Mouse (Mus musculus) neural tube, embryonic 11.5 days (tissue): ENCODE data around the gene Pex13. TPM values are rescaled to one million over a fixed set of nuclear protein-coding genes. Genes with fewer than 3 reads are reported as not detected.

Experiments used
- ATAC-seq: fragments of 200-750 bp; cut with Nextera tagmentation; 2 replicates; pipeline ENCODE4 v1.8.0; 2017; ENCODE audit warnings: moderate number of reproducible peaks, mild to moderate bottlenecking, moderate TSS enrichment, moderate library complexity; ENCODE audit not compliant: insufficient read depth, low FRiP score, low TSS enrichment
- DNase-seq: peaks from one replicate; pipeline ENCODE4 v3.0.0-alpha.2; 2015; ENCODE audit warnings: low spot score
- H3K27ac ChIP-seq: fragments of 300-500 bp; sonication (generic); 2 replicates; pipeline ENCODE4 v1.5.1; 2014; ENCODE audit warnings: low read depth, mild to moderate bottlenecking, low read length
- H3K27me3 ChIP-seq: fragments of 300-500 bp; sonication (generic); 2 replicates; pipeline ENCODE4 v1.6.1; 2014; ENCODE audit warnings: mild to moderate bottlenecking, low read length, mixed read lengths; ENCODE audit not compliant: control insufficient read depth, insufficient read depth
- H3K36me3 ChIP-seq: fragments of 300-500 bp; sonication (generic); 2 replicates; pipeline ENCODE4 v1.6.1; 2014; ENCODE audit warnings: mild to moderate bottlenecking, low read length, moderate library complexity, mixed read lengths; ENCODE audit not compliant: control insufficient read depth, insufficient read depth
- H3K4me1 ChIP-seq: fragments of 300-500 bp; sonication (generic); 2 replicates; pipeline ENCODE4 v1.6.1; 2014; ENCODE audit warnings: low read length, mixed read lengths; ENCODE audit not compliant: control insufficient read depth, insufficient read depth
- H3K4me2 ChIP-seq: fragments of 300-500 bp; sonication (generic); 2 replicates; pipeline ENCODE4 v1.6.1; 2014; ENCODE audit warnings: low read depth, mild to moderate bottlenecking, moderate library complexity
- H3K4me3 ChIP-seq: fragments of 300-500 bp; sonication (generic); 2 replicates; pipeline ENCODE4 v1.5.1; 2014; ENCODE audit warnings: low read depth, low read length
- H3K9ac ChIP-seq: fragments of 300-500 bp; sonication (generic); 2 replicates; pipeline ENCODE4 v1.6.1; 2014; ENCODE audit warnings: mild to moderate bottlenecking, low read length
- H3K9me3 ChIP-seq: fragments of 300-500 bp; sonication (generic); 2 replicates; pipeline ENCODE4 v1.6.1; 2016; ENCODE audit warnings: low read length; ENCODE audit not compliant: control insufficient read depth
- WGBS: fragments of 180-500 bp; shearing (Covaris S2); extraction: QIAGEN DNeasy Blood & Tissue Kit; methylation state at CpG from one replicate; pipeline ENCODE4 v1.1.7; 2014; 5-methylcytosine and 5-hydroxymethylcytosine counted together
- polyA plus RNA-seq: library from polyadenylated mRNA; unstranded; fragments of >200 nt; fragmentation: Nextera tagmentation; extraction: Ambion mirVana; gene quantifications from 2 replicates; pipeline ENCODE4 v1.2.1, GENCODE M21; 2014

The Pex13 gene
- 37.6 and 46.5 TPM in 2 replicates for polyA plus RNA-seq

- WGBS, result under 1% methylated on average over 44 of the region's 49 CpGs
- H3K27ac ChIP-seq, result peak within 1 kb of the TSS; percentile 83
- no peaks in the 10 kb centered on the region for H3K9me3 ChIP-seq
- DNase-seq (peak; percentile 99), ATAC-seq (peak; percentile 98)
- H3K27me3 ChIP-seq, result no peaks in the 10 kb centered on the region
- no peaks in the 10 kb centered on the region for H3K4me1 ChIP-seq
- peak within 1 kb of the TSS; percentile 87 for H3K4me3 ChIP-seq
- H3K9ac ChIP-seq, result peak within 1 kb of the TSS; percentile 71
- no peaks in the 10 kb centered on the region for H3K36me3 ChIP-seq
- peak within 1 kb of the TSS; percentile 59 for H3K4me2 ChIP-seq
Observed at GRCm38 (mm10) chr11:23665798-23666501, at the start of gene Pex13. Pex13 (minus strand) TSS chr11:23665959.

DNA sequence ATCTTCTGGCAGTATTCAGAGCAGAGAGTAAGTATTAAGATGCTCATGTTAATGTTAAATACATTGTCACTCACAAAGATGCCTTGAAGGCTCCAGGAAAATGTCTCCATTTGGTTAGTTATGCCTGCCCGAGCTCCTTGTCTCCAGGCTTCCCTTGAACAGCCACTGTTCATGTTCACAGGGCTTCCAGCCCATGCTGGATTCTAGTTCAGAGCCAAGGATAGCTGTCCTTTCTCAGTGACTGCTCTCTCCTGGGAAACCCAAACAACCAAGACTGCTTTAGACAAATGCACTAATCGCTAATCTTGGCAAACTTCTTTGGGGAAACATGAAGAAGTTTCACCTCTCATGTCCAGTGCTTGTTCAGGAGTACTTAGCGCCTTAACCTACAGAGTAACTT, 46.5 kb upstream of the Pex13 start:
- no peak for DNase-seq
- 93% methylated on average over 3 of the region's 3 CpGs for WGBS
- Histone ChIP-seq H3K4me1 (no peaks in the 10 kb centered on the region), H3K27me3 (no peaks in the 10 kb centered on the region), H3K9me3 (no peaks in the 10 kb centered on the region), H3K4me2 (no peak overlapping the region), H3K4me3 (no peak overlapping the region), H3K27ac (no peak overlapping the region), H3K36me3 (peaks cover 16% of the 10 kb centered on the region), H3K9ac (no peak overlapping the region)
- no peak for ATAC-seq

DNA sequence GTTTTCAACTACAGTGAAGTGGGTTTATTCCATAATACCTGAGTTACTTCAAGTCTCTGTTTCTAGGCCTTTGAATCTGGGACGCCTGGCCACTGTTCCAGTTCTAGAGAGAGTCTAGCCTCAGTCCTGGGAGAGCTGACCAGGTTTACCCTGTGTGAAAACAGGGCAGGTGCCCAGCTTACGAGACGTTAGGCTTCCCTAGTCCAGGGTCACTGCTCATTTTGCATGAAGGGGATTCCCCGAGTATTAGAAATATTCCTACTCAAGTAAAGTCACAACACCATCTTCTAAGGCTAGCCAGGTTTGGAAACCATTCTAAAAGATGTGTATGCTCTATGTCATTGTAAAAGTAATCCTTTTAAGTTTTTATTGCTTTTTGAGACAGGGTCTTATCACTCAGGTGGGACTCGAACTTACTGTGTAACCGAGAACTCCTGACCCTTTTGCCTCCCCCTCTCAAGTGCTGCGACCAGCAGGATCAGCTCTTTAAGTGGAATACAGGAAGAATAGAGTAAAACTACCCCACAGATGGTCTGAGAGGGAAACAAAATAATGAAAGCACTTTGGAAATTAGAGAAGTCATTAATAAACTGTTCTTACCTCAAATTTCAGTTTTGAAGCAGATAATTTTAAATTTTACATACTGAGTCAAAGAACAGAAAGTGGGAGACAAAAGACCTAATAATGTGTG, 39.0 kb upstream of the Pex13 start:
- Histone ChIP-seq H3K36me3 (peaks cover 5% of the 10 kb centered on the region; the same call in 1 of the 2 replicates), H3K4me2 (no peak overlapping the region), H3K9me3 (no peaks in the 10 kb centered on the region), H3K27ac (no peak overlapping the region), H3K27me3 (no peaks in the 10 kb centered on the region), H3K9ac (no peak overlapping the region), H3K4me1 (no peaks in the 10 kb centered on the region), H3K4me3 (no peak overlapping the region)
- ATAC-seq, result no peak
- 90% methylated on average over 7 of the region's 7 CpGs for WGBS
- DNase-seq, result no peak

DNA sequence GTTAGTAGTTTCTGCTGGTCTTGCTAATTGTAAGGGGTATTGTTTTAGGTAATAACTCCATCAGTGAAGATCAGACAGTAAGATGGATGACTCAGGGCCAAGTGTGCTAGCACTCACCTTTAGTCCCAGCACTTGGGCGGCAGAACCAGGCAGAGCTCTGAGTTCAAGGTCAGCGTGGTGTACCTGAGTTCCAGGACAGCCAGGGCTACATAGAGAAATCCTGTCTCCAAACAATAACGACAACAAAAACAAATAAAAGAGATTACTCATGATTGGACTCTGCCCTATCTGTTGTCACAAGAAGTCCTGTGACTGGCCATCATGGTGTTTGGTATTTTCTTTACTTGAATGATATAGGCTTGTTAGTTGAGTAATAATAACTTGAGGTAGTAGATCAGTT, 36.1 kb upstream of the Pex13 start:
- Histone ChIP-seq H3K4me1 (no peaks in the 10 kb centered on the region), H3K9me3 (no peaks in the 10 kb centered on the region), H3K36me3 (no peaks in the 10 kb centered on the region), H3K4me3 (no peak overlapping the region), H3K4me2 (no peak overlapping the region), H3K27me3 (no peaks in the 10 kb centered on the region), H3K27ac (no peak overlapping the region), H3K9ac (no peak overlapping the region)
- no peak for ATAC-seq
- DNase-seq, result no peak
- WGBS, result 95% methylated on average over 3 of the region's 3 CpGs

DNA sequence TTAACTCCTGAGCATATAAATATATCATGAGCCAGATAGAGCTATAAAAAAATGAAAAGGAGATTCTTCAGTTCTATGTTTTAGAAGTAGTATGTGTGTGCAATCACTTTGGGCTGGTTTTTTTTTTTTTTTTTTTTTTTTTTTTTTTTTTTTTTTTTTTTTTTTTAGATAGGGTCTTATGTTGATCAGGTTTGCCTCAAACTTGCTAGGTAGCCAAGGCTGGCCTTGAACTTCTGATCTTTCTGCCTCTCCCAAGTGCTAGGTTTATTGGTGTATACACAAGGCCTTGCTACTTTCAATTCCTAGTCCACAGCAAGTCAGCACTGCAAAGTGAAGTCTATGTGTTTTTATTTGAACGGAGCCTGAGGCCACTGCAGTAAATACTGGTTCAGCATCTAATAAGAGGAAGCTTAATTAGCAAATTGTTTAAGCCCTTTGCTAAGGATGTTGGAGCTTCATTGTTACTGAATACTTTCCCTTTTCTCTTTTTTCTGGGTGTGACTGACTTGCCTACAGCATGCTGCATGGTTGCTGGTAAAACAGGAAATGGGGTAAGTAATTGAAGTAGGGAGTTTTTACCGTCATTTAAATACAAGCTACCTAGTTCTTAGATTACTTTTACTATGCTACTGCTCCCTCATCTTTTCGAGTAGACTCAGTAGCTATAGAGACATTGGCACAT, 33.8 kb upstream of the Pex13 start:
- Histone ChIP-seq H3K4me2 (no peak overlapping the region), H3K4me1 (no peaks in the 10 kb centered on the region), H3K9ac (no peak overlapping the region), H3K36me3 (no peaks in the 10 kb centered on the region), H3K27me3 (no peaks in the 10 kb centered on the region), H3K27ac (no peak overlapping the region), H3K4me3 (no peak overlapping the region), H3K9me3 (no peaks in the 10 kb centered on the region)
- ATAC-seq, result no peak
- 88% methylated on average over 3 of the region's 3 CpGs for WGBS
- no peak for DNase-seq

DNA sequence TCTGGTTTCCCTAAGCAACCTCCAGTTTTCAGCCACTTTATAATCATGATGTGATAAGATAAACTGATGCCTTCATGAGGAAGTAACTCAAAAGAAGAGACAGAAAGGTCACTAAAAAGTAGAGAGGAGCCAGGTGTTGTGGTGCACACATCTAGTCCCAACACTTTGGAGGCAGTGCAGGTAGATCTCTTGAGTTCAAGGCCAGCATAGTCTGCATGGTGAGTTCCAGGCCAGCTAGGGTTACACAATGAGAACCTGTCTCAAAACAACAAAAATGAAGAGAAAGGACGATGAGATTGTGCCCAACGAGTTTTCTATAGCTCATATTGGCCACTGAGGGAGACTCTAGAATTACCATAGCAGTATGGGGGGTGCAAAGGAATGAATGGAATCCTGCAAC, 32.8 kb upstream of the Pex13 start:
- 72% methylated on average over 2 of the region's 2 CpGs for WGBS
- no peak for ATAC-seq
- no peak for DNase-seq
- Histone ChIP-seq H3K9me3 (no peaks in the 10 kb centered on the region), H3K4me3 (no peak overlapping the region), H3K36me3 (no peaks in the 10 kb centered on the region), H3K27ac (no peak overlapping the region), H3K4me1 (no peaks in the 10 kb centered on the region), H3K27me3 (no peaks in the 10 kb centered on the region), H3K9ac (no peak overlapping the region), H3K4me2 (no peak overlapping the region)

DNA sequence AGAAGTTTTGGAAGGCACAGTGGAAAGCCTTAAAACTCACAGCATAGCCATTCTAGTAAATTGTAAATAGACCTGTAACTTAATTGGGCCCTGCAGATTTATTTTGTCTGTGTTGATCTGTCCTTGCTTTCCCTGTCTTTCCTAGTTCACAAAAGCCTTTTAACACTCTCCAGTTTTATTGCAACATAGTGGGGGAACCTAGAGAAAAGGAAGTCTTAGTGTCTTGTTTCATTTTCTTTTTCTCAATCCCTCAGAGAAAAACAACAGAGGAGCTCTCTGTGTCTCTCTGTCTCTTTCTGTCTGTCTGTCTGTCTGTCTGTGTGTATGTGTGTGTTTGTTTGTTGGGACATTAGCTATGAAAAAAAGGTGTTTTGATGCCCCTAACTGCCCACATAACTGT, 30.1 kb upstream of the Pex13 start:
- DNase-seq (no peak), ATAC-seq (no peak)
- Histone ChIP-seq H3K4me3 (no peak overlapping the region), H3K9me3 (no peaks in the 10 kb centered on the region), H3K27me3 (no peaks in the 10 kb centered on the region), H3K4me2 (no peak overlapping the region), H3K4me1 (no peaks in the 10 kb centered on the region), H3K27ac (no peak overlapping the region), H3K36me3 (no peaks in the 10 kb centered on the region), H3K9ac (no peak overlapping the region)

DNA sequence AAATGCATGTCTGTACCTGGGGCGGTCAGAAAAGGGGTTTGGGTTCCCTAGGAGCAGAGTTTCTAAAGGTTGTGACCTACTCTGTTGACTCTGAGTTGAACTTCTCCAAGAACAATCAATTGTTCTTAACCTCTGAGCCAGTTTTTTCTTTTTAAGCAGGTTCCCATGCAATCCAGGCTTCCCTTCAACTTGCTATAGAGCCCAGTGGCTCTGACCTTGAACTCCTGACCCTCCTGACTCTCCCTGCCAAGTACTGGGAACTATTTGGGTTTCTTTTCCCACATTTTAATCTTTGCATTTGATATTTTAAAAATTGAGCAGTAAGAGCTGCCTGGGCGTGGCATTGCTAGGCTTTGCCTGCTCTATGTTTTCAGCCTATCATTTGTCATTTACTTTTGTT, 27.5 kb upstream of the Pex13 start:
- DNase-seq, result no peak
- H3K27ac ChIP-seq, result no peak overlapping the region
- no peak overlapping the region for H3K4me2 ChIP-seq
- no peak overlapping the region for H3K4me3 ChIP-seq
- H3K36me3 ChIP-seq, result no peaks in the 10 kb centered on the region
- H3K27me3 ChIP-seq, result no peaks in the 10 kb centered on the region
- H3K9ac ChIP-seq, result no peak overlapping the region
- no peaks in the 10 kb centered on the region for H3K4me1 ChIP-seq
- no peaks in the 10 kb centered on the region for H3K9me3 ChIP-seq
- no peak for ATAC-seq
- WGBS, result 92% methylated on average over 2 of the region's 2 CpGs
